Mouse (Mus musculus) urinary bladder, adult 18-20 months (tissue): ENCODE results near the gene Lamc1.

ENCODE experiments used
- DNase-seq, 2 experiments: peaks; one replicate each; pipeline ENCODE4 v3.0.0; 2022; ENCODE audit warnings: low spot score in 2 of 2, mixed read lengths in 2 of 2

Gene Lamc1

DNA sequence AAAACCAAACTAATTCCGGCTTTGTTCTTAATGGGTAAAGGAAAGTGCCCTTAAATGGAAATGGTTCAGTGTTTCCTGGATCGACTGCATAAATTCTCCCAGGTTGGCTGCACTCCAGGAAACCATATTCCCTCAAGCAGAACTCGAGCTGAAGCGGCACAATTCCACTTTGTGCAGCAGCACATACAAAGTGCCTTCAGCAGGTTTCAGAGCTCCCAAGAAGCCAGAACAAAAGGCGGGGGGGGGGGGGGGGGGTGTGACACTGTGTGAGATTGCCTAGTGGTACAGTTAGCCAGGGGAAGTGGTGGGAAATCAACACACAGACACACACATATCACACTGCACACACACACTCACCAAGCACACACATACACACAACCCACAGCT is 140.7 kb downstream of the Lamc1 start:
- no peak for DNase-seq

DNA sequence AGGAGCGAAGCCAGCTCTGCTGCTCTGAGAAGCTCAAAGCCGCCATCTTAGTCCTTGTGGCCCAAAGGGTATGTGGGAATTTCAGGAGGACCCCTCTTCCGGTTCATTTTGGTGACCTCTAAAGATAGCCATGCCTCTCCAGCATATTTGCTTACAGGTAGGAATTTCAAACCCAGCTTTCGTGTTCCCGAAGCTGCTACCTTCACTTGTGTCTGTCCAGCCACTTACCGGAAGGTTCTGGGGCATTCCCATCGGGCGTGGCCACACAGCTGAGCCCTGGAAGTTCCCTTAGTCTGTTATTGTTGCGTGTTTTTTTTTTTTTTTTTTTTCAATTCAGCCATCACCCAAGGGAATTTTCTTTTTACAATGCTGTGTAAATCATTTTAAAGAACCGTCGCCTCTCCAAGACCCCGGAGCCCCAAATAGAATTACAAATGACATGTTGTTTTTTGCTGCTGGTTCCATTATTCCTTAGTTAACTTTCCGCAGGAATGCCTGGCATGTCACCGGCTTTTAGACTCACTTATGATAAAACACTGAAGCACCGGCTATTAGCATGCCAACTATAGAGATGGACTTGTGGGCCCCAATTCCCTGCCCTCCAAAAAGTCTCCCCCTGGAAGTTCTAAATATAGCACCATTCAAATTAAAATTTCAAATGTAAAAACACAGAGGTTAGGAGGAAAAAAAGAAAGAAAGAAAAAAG is 141.2 kb downstream of the Lamc1 start:
- DNase-seq = no peak

DNA sequence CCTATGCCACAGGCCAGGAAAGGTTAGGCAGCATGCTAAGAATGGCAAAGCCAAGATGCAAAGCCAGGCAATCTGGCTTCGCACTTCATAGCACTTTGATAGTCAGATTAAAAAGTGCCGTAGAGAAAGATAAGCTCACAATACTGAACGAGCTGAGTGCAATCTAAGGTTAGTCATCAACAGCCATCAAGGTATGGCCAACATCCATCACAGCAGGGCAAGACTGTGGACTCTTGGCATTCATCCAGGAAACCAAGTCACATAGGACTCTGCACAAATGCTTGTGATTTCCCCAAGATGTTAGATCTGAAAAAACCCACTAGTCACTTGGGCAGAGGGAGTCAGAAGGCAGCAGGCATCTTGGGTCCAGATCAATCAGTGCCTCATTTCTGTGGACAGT is 144.5 kb downstream of the Lamc1 start:
- DNase-seq = no peak

DNA sequence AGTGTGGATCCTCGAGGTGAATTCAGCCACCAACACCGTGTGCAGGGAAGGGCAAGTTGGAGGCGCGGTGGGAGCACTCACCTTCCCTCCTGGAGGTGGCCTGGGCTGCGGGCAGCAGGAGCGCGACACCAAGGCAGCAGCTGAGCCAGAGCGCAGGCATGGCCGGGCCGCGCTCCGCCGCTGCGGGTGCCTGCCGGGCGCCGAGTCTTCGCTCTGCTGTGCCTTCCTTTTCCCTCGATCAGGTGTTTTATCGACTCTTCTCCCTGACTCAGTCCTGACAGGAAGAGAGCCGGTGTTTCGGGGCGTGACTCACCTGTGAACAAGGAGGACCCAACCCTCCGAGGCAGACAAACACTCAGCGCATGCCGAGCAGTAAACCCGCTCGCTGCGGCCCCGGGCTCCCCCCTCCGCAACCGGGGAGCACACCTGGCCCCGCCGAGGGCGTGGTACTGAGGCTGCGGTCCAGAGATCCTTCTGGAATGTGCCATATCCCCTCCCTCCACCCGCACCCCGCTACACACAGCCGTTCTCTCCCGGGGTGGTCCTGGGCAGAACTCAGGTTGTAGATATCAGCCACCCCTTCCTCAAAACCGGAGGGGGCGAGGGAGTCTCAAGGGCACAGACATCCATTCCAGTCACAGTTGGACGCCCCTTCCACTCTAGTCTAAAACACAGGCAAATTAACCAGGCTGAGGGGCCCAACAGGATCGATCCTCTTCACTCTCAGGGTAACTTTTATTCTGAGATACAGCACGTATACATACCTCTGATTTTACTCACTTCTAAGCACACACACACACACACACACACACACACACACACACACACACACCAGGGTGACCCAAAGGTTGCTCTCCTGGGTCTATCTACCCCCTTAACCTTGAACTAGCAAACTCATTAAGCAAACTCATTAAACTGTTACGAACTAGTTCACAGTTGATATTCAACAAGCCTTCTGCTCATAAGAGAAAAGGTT is 146.5 kb downstream of the Lamc1 start, which contains the start of gene Lamc2:
TSS of gene Lamc2 (minus strand) at position 620 of the 976 bp plus-strand sequence.
- DNase-seq = peak; percentile 61 to 68

DNA sequence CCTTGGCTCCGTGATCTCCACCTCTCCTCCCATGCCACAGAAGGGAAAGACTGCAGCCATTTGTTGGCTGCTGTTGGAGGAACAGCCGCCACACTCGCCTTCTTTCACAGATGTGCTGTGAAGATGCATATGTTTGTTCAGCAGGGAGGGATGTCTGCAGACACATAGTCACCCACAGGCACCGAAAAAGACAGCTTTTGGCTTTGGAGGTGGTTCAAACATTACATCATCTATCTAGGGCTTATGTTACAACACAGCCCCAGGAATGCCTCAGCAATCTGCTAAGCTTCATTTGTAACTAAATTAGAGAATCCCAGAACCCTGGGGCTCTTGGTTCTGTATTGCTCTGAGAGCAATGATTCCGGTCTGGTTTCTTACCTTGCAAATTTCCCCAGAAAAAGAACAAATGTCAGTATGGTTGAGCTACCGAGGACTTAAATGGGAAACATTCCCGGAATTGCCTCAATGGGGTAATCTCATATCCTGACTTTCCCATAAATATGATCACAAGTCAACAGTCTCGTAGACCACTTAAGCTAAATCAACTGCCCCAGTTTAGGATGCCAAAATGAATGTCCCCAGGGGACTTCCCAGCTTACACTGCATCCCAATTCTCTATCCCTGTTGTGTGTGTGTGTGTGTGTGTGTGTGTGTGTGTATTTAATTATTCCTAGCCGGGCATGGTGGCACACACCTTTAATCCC is 151.8 kb downstream of the Lamc1 start:
- DNase-seq = no peak

DNA sequence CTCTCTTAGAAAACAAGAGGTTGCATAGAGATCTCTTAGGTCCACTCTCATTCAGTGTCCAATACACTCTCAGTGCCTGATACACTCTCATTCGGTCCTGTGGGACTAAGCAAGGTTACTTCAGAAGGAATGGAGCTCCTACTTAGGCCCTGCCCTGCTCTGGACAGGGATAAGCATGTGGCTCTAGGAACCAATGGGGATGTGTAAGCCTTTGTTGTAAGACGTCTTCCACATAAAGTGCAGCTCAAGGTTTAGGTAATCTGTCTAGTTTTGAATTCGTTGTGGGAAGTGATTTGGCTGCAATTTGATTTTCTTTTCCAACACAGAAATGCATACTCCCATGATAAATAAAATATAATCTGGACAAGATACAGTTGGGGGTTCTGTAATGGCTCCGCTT is 152.4 kb downstream of the Lamc1 start:
- DNase-seq = no peak

DNA sequence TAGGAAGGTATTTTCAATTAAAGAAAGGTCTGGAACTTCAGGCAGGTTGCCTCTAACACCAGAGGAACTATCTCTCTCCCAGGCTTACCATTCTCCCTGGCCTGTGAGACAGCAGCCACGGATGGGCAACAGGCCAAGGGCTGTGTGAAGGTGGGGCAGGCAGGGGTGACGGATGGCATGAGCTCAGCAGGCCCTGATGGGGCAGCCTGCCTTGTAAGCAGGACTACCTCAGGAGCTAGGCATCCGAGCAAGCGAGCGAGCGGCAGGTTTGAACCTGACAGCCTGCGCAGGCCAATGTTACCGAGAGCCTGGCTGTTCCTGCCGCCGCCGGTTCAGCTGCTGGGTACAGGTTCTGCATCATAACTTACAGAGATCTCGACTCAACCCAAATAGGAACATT is 157.8 kb downstream of the Lamc1 start:
- DNase-seq = peak; percentile 49 to 74

DNA sequence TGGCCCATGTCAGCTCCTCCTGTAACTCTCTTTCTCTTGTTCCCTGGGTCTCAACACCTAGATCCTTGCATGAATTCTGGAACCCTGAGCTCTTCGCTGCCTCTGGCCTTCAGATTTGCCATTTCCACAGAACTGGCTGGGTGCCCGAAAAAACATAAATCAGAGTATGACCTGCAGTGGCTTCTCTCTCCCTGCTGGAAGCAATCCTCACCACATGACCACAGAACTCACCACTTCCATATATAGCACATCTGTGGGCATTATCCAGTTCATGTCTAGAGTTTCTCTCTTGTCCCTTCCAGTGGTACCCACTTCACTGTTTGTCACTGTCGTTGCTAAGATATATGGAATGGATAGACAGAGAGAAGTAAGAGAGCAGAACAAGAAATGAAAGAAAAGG is 159.3 kb downstream of the Lamc1 start:
- peak in 1 of 2 experiments; percentile 22 for DNase-seq

DNA sequence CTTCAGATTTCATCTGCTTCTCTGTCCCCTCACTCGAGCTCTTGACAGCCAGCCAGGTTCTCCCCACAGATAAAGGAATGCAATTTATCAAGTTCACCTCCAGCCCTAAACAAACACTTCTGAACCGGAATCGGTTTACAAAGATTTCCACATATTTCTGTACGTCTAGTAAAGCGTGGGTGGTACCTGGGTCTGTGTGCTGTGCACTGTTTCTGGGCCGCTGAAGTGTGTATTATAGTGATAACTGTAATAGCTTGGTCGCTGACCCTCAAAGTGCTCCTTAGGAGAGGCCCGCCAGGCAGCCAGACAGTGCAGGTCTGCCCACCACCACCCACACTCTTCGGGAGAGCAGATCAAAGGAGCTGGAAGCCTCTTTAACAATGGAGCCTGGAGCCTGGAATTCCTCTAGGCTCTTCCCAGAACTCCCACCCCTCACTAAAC is 160.3 kb downstream of the Lamc1 start:
- DNase-seq = no peak

DNA sequence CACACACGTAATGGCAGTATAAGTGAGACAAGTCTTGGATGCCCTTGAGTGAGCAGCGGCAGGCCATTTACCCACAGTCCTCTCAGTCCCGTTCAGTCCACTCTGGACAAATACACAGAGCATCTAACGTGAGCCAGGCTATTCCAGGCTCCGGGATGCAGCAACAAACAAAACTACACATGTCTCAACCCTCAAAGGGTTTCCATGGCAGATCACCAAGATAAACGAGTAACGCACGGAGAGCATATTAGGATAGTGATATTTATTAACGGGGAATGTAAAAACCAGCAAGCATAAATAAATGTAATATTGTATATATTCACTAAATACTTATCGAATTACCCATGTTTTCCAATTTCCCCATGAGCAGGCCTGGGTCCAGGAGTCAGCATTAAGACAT is 161.6 kb downstream of the Lamc1 start:
- DNase-seq = no peak
